Mouse (Mus musculus) stomach, postnatal 0 days (tissue): ENCODE measurements at regions not wholly inside any gene's neighbourhood (a gene's known extent, or its start where the extent isn't known, plus 50 kb on each side); places are given as distances from the start of the nearest gene placed in this dataset.

Experiments
- CTCF ChIP-seq: IDR thresholded peaks from 2 replicates; pipeline ENCODE4 v1.5.1; 2016; ENCODE audit warnings: antibody characterized with exemption, low read depth, mild to moderate bottlenecking, moderate library complexity
- EP300 ChIP-seq: optimal IDR thresholded peaks from 2 replicates; pipeline ENCODE3; 2016; ENCODE audit warnings: antibody characterized with exemption

GRCm38 (mm10) chr8:126734743-126735487, 141.1 kb upstream of the Irf2bp2 start:
- no peak for TF ChIP-seq CTCF
- TF ChIP-seq EP300, result no peak
